Mouse (Mus musculus): Measurements from ENCODE around the gene Ank.

DNA sequence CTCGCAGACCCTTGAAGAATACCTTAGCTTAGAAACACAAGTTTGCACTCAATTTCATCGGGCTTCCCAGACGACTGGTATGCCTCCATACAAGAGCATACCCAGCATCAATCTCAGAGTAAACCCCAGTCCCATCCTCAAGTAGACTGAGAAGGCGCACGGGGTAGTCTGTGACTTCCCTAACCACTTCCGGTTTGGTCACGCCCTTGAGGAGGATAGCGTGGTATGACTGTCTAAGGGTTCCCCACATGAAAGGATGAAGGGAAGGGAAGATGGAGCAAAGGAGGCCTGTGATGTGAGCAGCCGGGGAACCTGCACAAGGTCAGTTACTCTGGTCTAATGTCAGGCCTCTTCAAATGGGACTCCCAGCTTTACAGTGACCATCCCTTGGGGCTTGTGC, 161.3 kb downstream of the Ank start:
- TF ChIP-seq CTCF (IDR thresholded peaks at IDR 0.05; ENCODE audit: extremely low read depth, insufficient read depth, low read length) (no peak), POLR2A (IDR thresholded peaks at IDR 0.05; ENCODE audit: extremely low read depth, insufficient read depth, low read length) (no peak)

All from cortical plate, adult 2 months (tissue).